Mouse (Mus musculus): ENCODE measurements around the gene Serhl.
"Not testable (repeated sequence)": the region's sequence is repeated elsewhere in the genome, so short reads cannot be mapped to it uniquely, and the experiment has no call there.

The Serhl gene

GRCm38 (mm10) chr15:83126582-83126981 is 37.3 kb downstream of the Serhl start:
- no peak for DNase-seq (ENCODE audit: low spot score)

- not testable (repeated sequence) for DNase-seq (ENCODE audit: low spot score)
Observed at GRCm38 (mm10) chr15:83127037-83127436, 37.7 kb downstream of the Serhl start.

- no peak for DNase-seq (ENCODE audit: low spot score)
Observed at GRCm38 (mm10) chr15:83129530-83130231, 40.4 kb downstream of the Serhl start.

GRCm38 (mm10) chr15:83134671-83135070 is 45.4 kb downstream of the Serhl start:
- DNase-seq (ENCODE audit: low spot score) = peak; percentile 72

- DNase-seq (ENCODE audit: low spot score) = no peak
Observed at GRCm38 (mm10) chr15:83135654-83136053, 46.3 kb downstream of the Serhl start.

GRCm38 (mm10) chr15:83142861-83143260 is 53.6 kb downstream of the Serhl start:
- DNase-seq (ENCODE audit: low spot score) = peak; percentile 84

- DNase-seq (ENCODE audit: low spot score) = peak; percentile 45
Observed at GRCm38 (mm10) chr15:83145541-83145940, 56.2 kb downstream of the Serhl start.

GRCm38 (mm10) chr15:83148395-83148794 is 59.1 kb downstream of the Serhl start:
- peak; percentile 73 for DNase-seq (ENCODE audit: low spot score)

GRCm38 (mm10) chr15:83148801-83149195 is 59.5 kb downstream of the Serhl start:
- peak; percentile 89 for DNase-seq (ENCODE audit: low spot score)

- DNase-seq (ENCODE audit: low spot score) = peak; percentile 100
Observed at GRCm38 (mm10) chr15:83149196-83150072, 60.1 kb downstream of the Serhl start, which contains the start of gene Poldip3. Gene Poldip3 (minus strand): TSS chr15:83149384.

GRCm38 (mm10) chr15:83150073-83150442 is 60.8 kb downstream of the Serhl start:
- DNase-seq (ENCODE audit: low spot score) = no peak

- DNase-seq (ENCODE audit: low spot score) = peak; percentile 58
Observed at GRCm38 (mm10) chr15:83150694-83151093, 61.4 kb downstream of the Serhl start.

GRCm38 (mm10) chr15:83154309-83154708 is 65.0 kb downstream of the Serhl start:
- no peak for DNase-seq (ENCODE audit: low spot score)

- DNase-seq (ENCODE audit: low spot score) = no peak
Observed at GRCm38 (mm10) chr15:83155672-83156419, 66.5 kb downstream of the Serhl start.

- peak; percentile 95 for DNase-seq (ENCODE audit: low spot score)
Observed at GRCm38 (mm10) chr15:83156929-83157666, 67.8 kb downstream of the Serhl start.

- DNase-seq (ENCODE audit: low spot score) = no peak
Observed at GRCm38 (mm10) chr15:83157667-83158064, 68.4 kb downstream of the Serhl start.

- no peak for DNase-seq (ENCODE audit: low spot score)
Observed at GRCm38 (mm10) chr15:83158587-83159160, 69.4 kb downstream of the Serhl start.

- no peak for DNase-seq (ENCODE audit: low spot score)
Observed at GRCm38 (mm10) chr15:83159823-83160222, 70.5 kb downstream of the Serhl start.

GRCm38 (mm10) chr15:83160561-83160960 is 71.3 kb downstream of the Serhl start:
- no peak for DNase-seq (ENCODE audit: low spot score)

GRCm38 (mm10) chr15:83161062-83161748 is 71.9 kb downstream of the Serhl start:
- DNase-seq (ENCODE audit: low spot score) = no peak

- DNase-seq (ENCODE audit: low spot score) = no peak
Observed at GRCm38 (mm10) chr15:83162001-83162400, 72.7 kb downstream of the Serhl start.
